Mouse (Mus musculus): ENCODE measurements around the gene Tmem268. TPM values are rescaled to one million over a fixed set of nuclear protein-coding genes. Genes with fewer than 3 reads are reported as not detected.

Tmem268 gene
- polyA plus RNA-seq, 1 experiment: 19.5 TPM

GRCm38 (mm10) chr4:63561861-63562675, 3.5 kb downstream of the Tmem268 start:
- TF ChIP-seq MYOG (IDR thresholded peaks at IDR 0.05; ENCODE audit: control insufficient read depth in 1 of 3, insufficient read depth in 1 of 3, insufficient read length in 2 of 3, low read depth in 2 of 3) (peak in 1 of 3 experiments; percentile 3), POLR2AphosphoS2 (IDR thresholded peaks at IDR 0.05; ENCODE audit: insufficient read length, low read depth) (no peak), MYOD1 (IDR thresholded peaks at IDR 0.05; ENCODE audit: control insufficient read depth in 1 of 3, insufficient read length in 2 of 3, low read depth in 2 of 3) (peak in 2 of 3 experiments; percentile 35 to 68)
- no peak overlapping the region for H3ac ChIP-seq (ENCODE audit: control insufficient read depth, insufficient read length)

DNA sequence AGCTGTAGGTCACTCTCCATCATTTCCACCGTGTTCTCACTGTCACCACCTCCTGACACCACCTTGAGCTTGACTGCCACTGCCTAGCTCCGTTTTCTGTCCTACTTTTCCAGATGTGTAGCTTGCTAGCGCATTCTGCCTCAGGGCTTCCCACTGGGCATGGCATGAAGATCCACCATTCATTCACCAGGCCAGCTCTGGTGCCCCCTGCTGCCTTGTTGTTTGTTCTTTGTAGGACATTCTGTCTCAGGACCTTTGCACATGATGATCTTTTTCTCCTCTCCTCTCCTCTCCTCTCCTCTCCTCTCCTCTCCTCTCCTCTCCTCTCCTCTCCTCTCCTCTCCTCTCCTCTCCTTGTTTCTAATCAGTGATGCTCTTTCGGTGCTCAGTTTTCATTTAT, 4.2 kb downstream of the Tmem268 start:
- Histone ChIP-seq H3K36me3 (ENCODE audit: control insufficient read depth, insufficient read depth) (peaks cover 31% of the 10 kb centered on the region), H3K27me3 (ENCODE audit: control insufficient read depth, insufficient read depth, insufficient read length) (no peaks in the 10 kb centered on the region), H3K79me2 (ENCODE audit: control insufficient read depth, insufficient read depth) (peaks cover 25% of the 10 kb centered on the region), H3K4me2 (ENCODE audit: low read depth) (no peak overlapping the region), H3ac (ENCODE audit: control insufficient read depth, insufficient read length) (no peak overlapping the region), H3K4me3 (no peak overlapping the region)
- TF ChIP-seq TCF12 (IDR thresholded peaks at IDR 0.05; ENCODE audit: insufficient read depth, poor library complexity, severe bottlenecking) (no peak), TCF3 (IDR thresholded peaks at IDR 0.05; ENCODE audit: insufficient read length, low read depth) (no peak), POLR2A (IDR thresholded peaks at IDR 0.05; ENCODE audit: insufficient read length, low read depth) (no peak), SRF (IDR thresholded peaks at IDR 0.05; ENCODE audit: control insufficient read depth, insufficient read length, low read depth) (no peak), CEBPB (IDR thresholded peaks at IDR 0.05; ENCODE audit: insufficient read depth, poor library complexity, severe bottlenecking) (no peak)

More at GRCm38 (mm10) chr4:63561861-63562675, 3.5 kb downstream of the Tmem268 start:
- no peaks in the 10 kb centered on the region for H3K27me3 ChIP-seq (ENCODE audit: control insufficient read depth, insufficient read depth, insufficient read length)
- H3K79me2 ChIP-seq (ENCODE audit: control insufficient read depth, insufficient read depth): peaks cover 25% of the 10 kb centered on the region
- peak overlapping the region; percentile 98 for H3K4me2 ChIP-seq (ENCODE audit: low read depth)
- no peak overlapping the region for H3K4me3 ChIP-seq
- peaks cover 29% of the 10 kb centered on the region for H3K36me3 ChIP-seq (ENCODE audit: control insufficient read depth, insufficient read depth)

GRCm38 (mm10) chr4:63567712-63568390, 9.3 kb downstream of the Tmem268 start:
- peaks cover 65% of the 10 kb centered on the region for H3K36me3 ChIP-seq (ENCODE audit: control insufficient read depth, insufficient read depth)
- TF ChIP-seq POLR2AphosphoS2 (IDR thresholded peaks at IDR 0.05; ENCODE audit: insufficient read length, low read depth): no peak
- TF ChIP-seq MAX (IDR thresholded peaks at IDR 0.05; ENCODE audit: low read depth): no peak
- no peak for TF ChIP-seq MYOD1 (IDR thresholded peaks at IDR 0.05; ENCODE audit: control insufficient read depth in 1 of 3, insufficient read length in 2 of 3, low read depth in 2 of 3)
- no peak for TF ChIP-seq POLR2A (IDR thresholded peaks at IDR 0.05; ENCODE audit: insufficient read length, low read depth)
- TF ChIP-seq TCF12 (IDR thresholded peaks at IDR 0.05; ENCODE audit: insufficient read depth, poor library complexity, severe bottlenecking): no peak
- no peak for TF ChIP-seq CEBPB (IDR thresholded peaks at IDR 0.05; ENCODE audit: insufficient read depth, poor library complexity, severe bottlenecking)
- no peak for TF ChIP-seq MYOG (IDR thresholded peaks at IDR 0.05; ENCODE audit: control insufficient read depth in 1 of 3, insufficient read depth in 1 of 3, insufficient read length in 2 of 3, low read depth in 2 of 3)
- TF ChIP-seq E2F4 (IDR thresholded peaks at IDR 0.05; ENCODE audit: insufficient read depth): no peak
- no peak for TF ChIP-seq SRF (IDR thresholded peaks at IDR 0.05; ENCODE audit: control insufficient read depth, insufficient read length, low read depth)
- no peak for TF ChIP-seq USF1 (IDR thresholded peaks at IDR 0.05; ENCODE audit: low read depth)
- TF ChIP-seq TCF3 (IDR thresholded peaks at IDR 0.05; ENCODE audit: insufficient read length, low read depth): no peak
- TF ChIP-seq REST (IDR thresholded peaks at IDR 0.05; ENCODE audit: insufficient read depth, insufficient read length): no peak
- H3K4me2 ChIP-seq (ENCODE audit: low read depth): no peak overlapping the region
- no peak overlapping the region for H3ac ChIP-seq (ENCODE audit: control insufficient read depth, insufficient read length)
- H3K4me3 ChIP-seq: no peak overlapping the region
- no peaks in the 10 kb centered on the region for H3K27me3 ChIP-seq (ENCODE audit: control insufficient read depth, insufficient read depth, insufficient read length)
- peaks cover 3% of the 10 kb centered on the region for H3K79me2 ChIP-seq (ENCODE audit: control insufficient read depth, insufficient read depth)

GRCm38 (mm10) chr4:63569322-63569721, 10.7 kb downstream of the Tmem268 start:
- Histone ChIP-seq H3K4me3 (no peak overlapping the region), H3K4me2 (ENCODE audit: low read depth) (no peak overlapping the region), H3K36me3 (ENCODE audit: control insufficient read depth, insufficient read depth) (peaks cover 63% of the 10 kb centered on the region), H3K79me2 (ENCODE audit: control insufficient read depth, insufficient read depth) (peaks cover 1% of the 10 kb centered on the region), H3K27me3 (ENCODE audit: control insufficient read depth, insufficient read depth, insufficient read length) (no peaks in the 10 kb centered on the region), H3ac (ENCODE audit: control insufficient read depth, insufficient read length) (no peak overlapping the region)
- TF ChIP-seq POLR2A (IDR thresholded peaks at IDR 0.05; ENCODE audit: insufficient read length, low read depth) (no peak), MYOG (IDR thresholded peaks at IDR 0.05; ENCODE audit: control insufficient read depth in 1 of 3, insufficient read depth in 1 of 3, insufficient read length in 2 of 3, low read depth in 2 of 3) (no peak), TCF3 (IDR thresholded peaks at IDR 0.05; ENCODE audit: insufficient read length, low read depth) (no peak)

DNA sequence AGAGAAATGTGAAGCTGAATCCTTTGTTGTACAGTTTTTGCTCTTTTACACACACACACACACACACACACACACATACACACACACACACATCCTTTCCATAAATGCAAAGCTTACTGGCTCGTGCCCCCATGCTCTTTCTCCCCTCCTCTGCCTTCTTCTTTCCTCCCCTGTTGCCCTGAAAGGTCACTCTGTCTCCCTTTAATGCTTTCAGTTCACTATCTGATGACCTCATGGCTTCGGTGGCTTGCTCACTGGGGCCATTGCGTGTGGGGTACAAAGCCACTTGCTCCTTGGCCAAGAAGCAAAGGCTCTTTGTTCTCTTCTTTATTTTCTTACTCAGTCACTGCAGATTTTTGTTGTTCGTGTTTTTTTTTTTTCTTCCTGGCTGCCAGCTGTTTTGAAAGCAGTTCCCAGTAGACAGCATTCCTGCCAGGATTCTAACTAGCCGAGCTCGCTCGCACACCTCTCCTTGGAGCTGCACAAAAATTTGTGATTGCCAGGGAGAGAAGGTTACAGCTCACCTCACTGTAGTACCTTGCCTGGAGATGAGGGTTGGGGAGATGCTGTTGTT, 11.7 kb downstream of the Tmem268 start:
- Histone ChIP-seq H3K27me3 (ENCODE audit: control insufficient read depth, insufficient read depth, insufficient read length) (no peaks in the 10 kb centered on the region), H3K36me3 (ENCODE audit: control insufficient read depth, insufficient read depth) (peaks cover 57% of the 10 kb centered on the region), H3K79me2 (ENCODE audit: control insufficient read depth, insufficient read depth) (no peaks in the 10 kb centered on the region), H3ac (ENCODE audit: control insufficient read depth, insufficient read length) (no peak overlapping the region), H3K4me2 (ENCODE audit: low read depth) (no peak overlapping the region), H3K4me3 (no peak overlapping the region)
- TF ChIP-seq POLR2A (IDR thresholded peaks at IDR 0.05; ENCODE audit: insufficient read length, low read depth) (no peak), POLR2AphosphoS2 (IDR thresholded peaks at IDR 0.05; ENCODE audit: insufficient read length, low read depth) (no peak), MAX (IDR thresholded peaks at IDR 0.05; ENCODE audit: low read depth) (no peak), MYOG (IDR thresholded peaks at IDR 0.05; ENCODE audit: control insufficient read depth in 1 of 3, insufficient read depth in 1 of 3, insufficient read length in 2 of 3, low read depth in 2 of 3) (no peak), SRF (IDR thresholded peaks at IDR 0.05; ENCODE audit: control insufficient read depth, insufficient read length, low read depth) (no peak), CEBPB (IDR thresholded peaks at IDR 0.05; ENCODE audit: insufficient read depth, poor library complexity, severe bottlenecking) (no peak), TCF3 (IDR thresholded peaks at IDR 0.05; ENCODE audit: insufficient read length, low read depth) (no peak), USF1 (IDR thresholded peaks at IDR 0.05; ENCODE audit: low read depth) (no peak), REST (IDR thresholded peaks at IDR 0.05; ENCODE audit: insufficient read depth, insufficient read length) (no peak), MYOD1 (IDR thresholded peaks at IDR 0.05; ENCODE audit: control insufficient read depth in 1 of 3, insufficient read length in 2 of 3, low read depth in 2 of 3) (no peak), TCF12 (IDR thresholded peaks at IDR 0.05; ENCODE audit: insufficient read depth, poor library complexity, severe bottlenecking) (no peak), E2F4 (IDR thresholded peaks at IDR 0.05; ENCODE audit: insufficient read depth) (no peak)
